Mouse (Mus musculus) stomach, postnatal 0 days (tissue): ENCODE data around the gene Nup160. TPM values are rescaled to one million over a fixed set of nuclear protein-coding genes. Genes with fewer than 3 reads are reported as not detected.

Source experiments
- ATAC-seq: fragments of 200-750 bp; cut with Nextera tagmentation; 2 replicates; pipeline ENCODE4 v1.8.0; 2017; ENCODE audit not compliant: low FRiP score, low TSS enrichment
- DNase-seq: peaks from one replicate; pipeline ENCODE4 v3.0.0-alpha.2; 2016; ENCODE audit warnings: low spot score
- H3K27ac ChIP-seq: fragments of 300-500 bp; sonication (generic); replicated peaks from 2 replicates; pipeline ENCODE4 v1.5.1; 2014; ENCODE audit warnings: mild to moderate bottlenecking, control low read depth
- H3K27me3 ChIP-seq: fragments of 300-500 bp; sonication (generic); 2 replicates; pipeline ENCODE4 v1.6.1; 2014; ENCODE audit warnings: low read length; ENCODE audit not compliant: control insufficient read depth, insufficient read depth
- H3K36me3 ChIP-seq: fragments of 300-500 bp; sonication (generic); 2 replicates; pipeline ENCODE4 v1.6.1; 2014; ENCODE audit warnings: low read length, mixed read lengths; ENCODE audit not compliant: control insufficient read depth, insufficient read depth
- H3K4me1 ChIP-seq: fragments of 300-500 bp; sonication (generic); replicated peaks from 2 replicates; pipeline ENCODE4 v1.6.1; 2014; ENCODE audit warnings: antibody characterized with exemption; ENCODE audit not compliant: control insufficient read depth, insufficient read depth
- H3K4me2 ChIP-seq: fragments of 300-500 bp; sonication (generic); replicated peaks from 2 replicates; pipeline ENCODE4 v1.6.1; 2014; ENCODE audit warnings: low read depth, mild to moderate bottlenecking, control low read depth, moderate library complexity
- H3K4me3 ChIP-seq: fragments of 300-500 bp; sonication (generic); 2 replicates; pipeline ENCODE4 v1.5.1; 2014; ENCODE audit warnings: low read depth, low read length, control low read depth
- H3K9ac ChIP-seq: fragments of 300-500 bp; sonication (generic); 2 replicates; pipeline ENCODE4 v1.6.1; 2014; ENCODE audit warnings: mild to moderate bottlenecking, low read length, control low read depth, mixed read lengths
- H3K9me3 ChIP-seq: fragments of 300-500 bp; sonication (generic); 2 replicates; pipeline ENCODE4 v1.6.1; 2016; ENCODE audit warnings: low read length; ENCODE audit not compliant: control insufficient read depth
- CTCF ChIP-seq: IDR thresholded peaks from 2 replicates; pipeline ENCODE4 v1.5.1; 2016; ENCODE audit warnings: antibody characterized with exemption, low read depth, mild to moderate bottlenecking, moderate library complexity
- EP300 ChIP-seq: optimal IDR thresholded peaks from 2 replicates; pipeline ENCODE3; 2016; ENCODE audit warnings: antibody characterized with exemption
- WGBS: fragments of 180-500 bp; shearing (Covaris S2); extraction: QIAGEN DNeasy Blood & Tissue Kit; methylation state at CpG from one replicate; pipeline ENCODE4 v1.1.7; 2014; 5-methylcytosine and 5-hydroxymethylcytosine counted together
- polyA plus RNA-seq: library from polyadenylated mRNA; unstranded; fragments of >200 nt; fragmentation: Nextera tagmentation; extraction: Ambion mirVana; gene quantifications from 2 replicates; pipeline ENCODE4 v1.2.1, GENCODE M21; 2015

Nup160 gene
- polyA plus RNA-seq = 8.1 and 8.4 TPM in 2 replicates

- H3K9me3 ChIP-seq = no peaks in the 10 kb centered on the region
- TF ChIP-seq CTCF = no peak
- TF ChIP-seq EP300 = no peak
- no peak within 1 kb of the TSS for H3K4me2 ChIP-seq
- H3K36me3 ChIP-seq = no peaks in the 10 kb centered on the region
- no peak within 1 kb of the TSS for H3K27ac ChIP-seq
- H3K9ac ChIP-seq = no peak within 1 kb of the TSS
- WGBS = 73% methylated on average over 8 of the region's 8 CpGs
- no peaks in the 10 kb centered on the region for H3K27me3 ChIP-seq
- H3K4me1 ChIP-seq = no peaks in the 10 kb centered on the region
- no peak within 1 kb of the TSS for H3K4me3 ChIP-seq
- DNase-seq (no peak), ATAC-seq (no peak)
Measured at GRCm38 (mm10) chr2:90677007-90677406, at the start of gene Nup160. Gene Nup160, plus strand, starts transcription at chr2:90677215.

- Histone ChIP-seq H3K4me1 (no peaks in the 10 kb centered on the region), H3K4me2 (no peak overlapping the region), H3K9me3 (no peaks in the 10 kb centered on the region), H3K9ac (no peak overlapping the region), H3K27me3 (no peaks in the 10 kb centered on the region), H3K36me3 (no peaks in the 10 kb centered on the region), H3K27ac (no peak overlapping the region), H3K4me3 (no peak overlapping the region)
- no peak for TF ChIP-seq CTCF
- ATAC-seq (no peak), DNase-seq (no peak)
- 88% methylated on average over 5 of the region's 5 CpGs for WGBS
Measured at GRCm38 (mm10) chr2:90628261-90628660, 48.8 kb upstream of the Nup160 start.

- H3K4me3 ChIP-seq = no peak overlapping the region
- H3K9ac ChIP-seq = no peak overlapping the region
- H3K27me3 ChIP-seq = no peaks in the 10 kb centered on the region
- no peaks in the 10 kb centered on the region for H3K4me1 ChIP-seq
- H3K9me3 ChIP-seq = no peaks in the 10 kb centered on the region
- H3K36me3 ChIP-seq = no peaks in the 10 kb centered on the region
- ATAC-seq (no peak), DNase-seq (no peak)
- H3K4me2 ChIP-seq = no peak overlapping the region
- H3K27ac ChIP-seq = no peak overlapping the region
- WGBS = 23% methylated on average over 2 of the region's 2 CpGs
- TF ChIP-seq EP300 = no peak
- no peak for TF ChIP-seq CTCF
Measured at GRCm38 (mm10) chr2:90629552-90629951, 47.5 kb upstream of the Nup160 start.

- Histone ChIP-seq H3K9ac (no peak overlapping the region), H3K27ac (no peak overlapping the region), H3K4me1 (no peaks in the 10 kb centered on the region), H3K4me3 (no peak overlapping the region), H3K36me3 (no peaks in the 10 kb centered on the region), H3K9me3 (no peaks in the 10 kb centered on the region), H3K4me2 (no peak overlapping the region), H3K27me3 (no peaks in the 10 kb centered on the region)
- no peak for DNase-seq
- no peak for ATAC-seq
- no peak for TF ChIP-seq EP300
- TF ChIP-seq CTCF = no peak
- 73% methylated on average over 16 of the region's 16 CpGs for WGBS
Measured at GRCm38 (mm10) chr2:90631938-90632733, 44.9 kb upstream of the Nup160 start.

GRCm38 (mm10) chr2:90634671-90635070 is 42.3 kb upstream of the Nup160 start:
- DNase-seq (no peak), ATAC-seq (no peak)
- no peak for TF ChIP-seq CTCF
- TF ChIP-seq EP300 = no peak
- H3K4me2 ChIP-seq = no peak overlapping the region
- no peaks in the 10 kb centered on the region for H3K36me3 ChIP-seq
- no peaks in the 10 kb centered on the region for H3K9me3 ChIP-seq
- H3K27me3 ChIP-seq = no peaks in the 10 kb centered on the region
- H3K27ac ChIP-seq = no peak overlapping the region
- no peaks in the 10 kb centered on the region for H3K4me1 ChIP-seq
- H3K9ac ChIP-seq = no peak overlapping the region
- no peak overlapping the region for H3K4me3 ChIP-seq

- Histone ChIP-seq H3K4me2 (no peak overlapping the region), H3K36me3 (no peaks in the 10 kb centered on the region), H3K27me3 (no peaks in the 10 kb centered on the region), H3K4me3 (no peak overlapping the region), H3K4me1 (no peaks in the 10 kb centered on the region), H3K27ac (peak overlapping the region; percentile 45; the same call in 1 of the 2 replicates), H3K9ac (no peak overlapping the region), H3K9me3 (no peaks in the 10 kb centered on the region)
- TF ChIP-seq EP300 (no peak), CTCF (no peak)
- 42% methylated on average over 7 of the region's 7 CpGs for WGBS
- DNase-seq (no peak), ATAC-seq (peak; percentile 67)
Measured at GRCm38 (mm10) chr2:90635085-90635723, 41.8 kb upstream of the Nup160 start.
